Mouse (Mus musculus) neutrophil, adult 59 days (primary cell): ENCODE results near the gene Vmn2r32. TPM values are rescaled to one million over a fixed set of nuclear protein-coding genes. Genes with fewer than 3 reads are reported as not detected.

ENCODE experiments used
- total RNA-seq, 2 experiments: library from RNA; stranded (reverse); gene quantifications; 1 replicate in 1 of 2; 2 replicates in 1 of 2; pipeline ENCODE4 v1.2.4; 2023

The Vmn2r32 gene
- total RNA-seq: not detected

DNA sequence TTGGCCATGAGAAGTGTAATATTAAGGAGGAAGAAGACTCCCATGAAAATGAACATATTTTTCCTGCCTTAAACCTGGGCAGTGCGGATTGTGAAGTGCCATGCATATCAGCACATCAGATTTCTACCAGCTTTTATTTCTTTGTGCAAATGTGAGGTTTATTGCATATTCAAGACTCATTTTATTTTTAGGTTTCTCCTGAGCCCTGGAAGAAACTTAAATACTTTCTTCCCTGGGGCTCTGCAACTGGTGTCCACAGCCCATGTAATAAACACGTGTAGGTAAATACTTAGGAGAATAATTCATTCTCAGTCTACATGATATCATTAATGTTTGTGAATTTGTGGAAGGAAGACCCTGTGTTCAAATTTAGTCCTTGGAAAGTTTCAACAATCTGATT, at the start of gene Vmn2r32:
Gene Vmn2r32 (minus strand): TSS at position 101 of the 400 bp plus-strand sequence.

Other genes with a start within 250 kb of the Vmn2r32 start
- gene Vmn2r29, start 232.7 kb downstream of the Vmn2r32 start, total RNA-seq: not detected
- gene Gm45844, start 201.7 kb downstream of the Vmn2r32 start, total RNA-seq: under 1 TPM; 0.13 to 0.18 TPM
- 10 to 100 TPM; 24.0 to 27.5 TPM for gene Clcn4, start 179.2 kb downstream of the Vmn2r32 start, total RNA-seq
- not detected for gene Vmn2r30, start 142.4 kb downstream of the Vmn2r32 start, total RNA-seq
- not detected for gene Gm45783, start 105.4 kb downstream of the Vmn2r32 start, total RNA-seq
- gene Vmn2r31, start 80.3 kb downstream of the Vmn2r32 start, total RNA-seq: not detected
- not detected for gene Vmn2r33, start 86.8 kb upstream of the Vmn2r32 start, total RNA-seq
- gene Vmn2r34, start 209.5 kb upstream of the Vmn2r32 start, total RNA-seq: not detected